In genomic region chr12:117053223-117053850, GRCm38 (mm10) we compare ENCODE assay signal across 12 mouse cellular contexts.
A peak's percentile ranks its signal among the peaks of the same experiment; 100 is the strongest.
DNase-seq lines count a peak whose midpoint lies in the region; ATAC-seq and TF ChIP-seq lines count a peak whose summit lies in the region.
"Had no signal": no experiment of that assay in that cellular context is flagged by ENCODE, and none has a peak within 500 bp of the region (broad histone marks: within the 10 kb centered on the region; RNA-seq: fewer than 3 reads in every experiment).

No protein-coding gene starts in this region.

- no peaks in the 10 kb centered on the region for H3K9me3 ChIP-seq in embryonic facial prominence, embryonic 12.5 days
- H3K9me3 ChIP-seq in forebrain, embryonic 12.5 days, result no peaks in the 10 kb centered on the region
- no peaks in the 10 kb centered on the region for H3K9me3 ChIP-seq in intestine, embryonic 16.5 days (ENCODE audit: control insufficient read depth, low read length)
- H3K9me3 ChIP-seq: heart, embryonic 10.5 days; liver, embryonic 13.5 days had no signal

- no peak overlapping the region for H3K4me3 ChIP-seq in embryonic facial prominence, embryonic 12.5 days
- H3K4me3 ChIP-seq in forebrain, embryonic 12.5 days (replicated peaks), result no peak overlapping the region
- no peak overlapping the region for H3K4me3 ChIP-seq in intestine, embryonic 16.5 days (ENCODE audit: low read length)
- no peak overlapping the region for H3K4me3 ChIP-seq in myocyte
- H3K4me3 ChIP-seq: erythroblast, embryonic 14.5 days; heart, embryonic 10.5 days; liver, embryonic 13.5 days had no signal

- H3K27ac ChIP-seq in embryonic facial prominence, embryonic 12.5 days, result no peak overlapping the region
- peak overlapping the region; percentile 92 for H3K27ac ChIP-seq in forebrain, embryonic 12.5 days
- no peak overlapping the region for H3K27ac ChIP-seq in intestine, embryonic 16.5 days (ENCODE audit: low read length)
- H3K27ac ChIP-seq: heart, embryonic 10.5 days; liver, embryonic 13.5 days had no signal

- 69% methylated on average over 9 of the region's 9 CpGs for WGBS in embryonic facial prominence, embryonic 12.5 days
- 30% methylated on average over 9 of the region's 9 CpGs for WGBS in forebrain, embryonic 12.5 days
- WGBS in intestine, embryonic 16.5 days, result 61% methylated on average over 9 of the region's 9 CpGs

- H3K36me3 ChIP-seq in embryonic facial prominence, embryonic 12.5 days, result no peaks in the 10 kb centered on the region
- H3K36me3 ChIP-seq in forebrain, embryonic 12.5 days (replicated peaks), result no peaks in the 10 kb centered on the region
- H3K36me3 ChIP-seq in intestine, embryonic 16.5 days (ENCODE audit: control insufficient read depth, insufficient read depth, low read length), result no peaks in the 10 kb centered on the region
- no peaks in the 10 kb centered on the region for H3K36me3 ChIP-seq in myocyte (ENCODE audit: control insufficient read depth, insufficient read depth)
- H3K36me3 ChIP-seq: heart, embryonic 10.5 days; liver, embryonic 13.5 days had no signal

- H3K4me2 ChIP-seq in embryonic facial prominence, embryonic 12.5 days (replicated peaks), result peak overlapping the region; percentile 26
- H3K4me2 ChIP-seq in forebrain, embryonic 12.5 days, result peak overlapping the region; percentile 46
- 0 out of 2 replicates have a peak overlapping the region, but pooled peaks have one; percentile 21 for H3K4me2 ChIP-seq in intestine, embryonic 16.5 days (ENCODE audit: low read depth, low read length)
- peak overlapping the region; percentile 42 for H3K4me2 ChIP-seq in myocyte (ENCODE audit: low read depth)
- H3K4me2 ChIP-seq: liver, embryonic 13.5 days had no signal

- peak; percentile 3; the same call in 1 of the 2 replicates for ATAC-seq in embryonic facial prominence, embryonic 12.5 days (ENCODE audit: insufficient number of reproducible peaks, insufficient read depth, low FRiP score, low TSS enrichment)
- no peak; the same call in 1 of the 2 replicates for ATAC-seq in forebrain, embryonic 12.5 days (ENCODE audit: low FRiP score)
- ATAC-seq in intestine, embryonic 16.5 days, result no peak
- ATAC-seq in megakaryocyte-erythroid progenitor cell, adult 5-6 weeks (replicated peaks; ENCODE audit: low FRiP score, low TSS enrichment, poor library complexity, severe bottlenecking), result no peak

- H3K9ac ChIP-seq in embryonic facial prominence, embryonic 12.5 days, result no peak overlapping the region
- peak overlapping the region; percentile 27; the same call in 1 of the 2 replicates for H3K9ac ChIP-seq in forebrain, embryonic 12.5 days
- H3K9ac ChIP-seq in intestine, embryonic 16.5 days (ENCODE audit: low read depth, low read length), result no peak overlapping the region
- H3K9ac ChIP-seq: liver, embryonic 13.5 days had no signal

- peaks cover 3% of the 10 kb centered on the region; the same call in 1 of the 2 replicates for H3K4me1 ChIP-seq in embryonic facial prominence, embryonic 12.5 days
- peaks cover 55% of the 10 kb centered on the region for H3K4me1 ChIP-seq in forebrain, embryonic 12.5 days
- no peaks in the 10 kb centered on the region for H3K4me1 ChIP-seq in intestine, embryonic 16.5 days (ENCODE audit: control insufficient read depth, insufficient read depth, low read length)
- H3K4me1 ChIP-seq: liver, embryonic 13.5 days had no signal

- DNase-seq in urinary bladder, postnatal 25 days (ENCODE audit: low spot score), result no peak
- no peak for DNase-seq in heart, postnatal 4 days
- DNase-seq: cerebellum, adult 11-12 months; liver, embryonic 13.5 days; thymus, adult 2 months had no signal

- no peak for TF ChIP-seq POLR2A in myocyte (IDR thresholded peaks at IDR 0.05; ENCODE audit: insufficient read length, low read depth)

- H3ac ChIP-seq in myocyte (ENCODE audit: control insufficient read depth, insufficient read length), result no peak overlapping the region

- no peaks in the 10 kb centered on the region for H3K79me2 ChIP-seq in myocyte (ENCODE audit: control insufficient read depth, insufficient read depth)

- H3K27me3 ChIP-seq in embryonic facial prominence, embryonic 12.5 days, result no peaks in the 10 kb centered on the region
- peaks cover 71% of the 10 kb centered on the region for H3K27me3 ChIP-seq in forebrain, embryonic 12.5 days
- no peaks in the 10 kb centered on the region for H3K27me3 ChIP-seq in intestine, embryonic 16.5 days (replicated peaks; ENCODE audit: control insufficient read depth, insufficient read depth, low read length)
- H3K27me3 ChIP-seq in myocyte (ENCODE audit: control insufficient read depth, insufficient read depth, insufficient read length), result no peaks in the 10 kb centered on the region
- H3K27me3 ChIP-seq: liver, embryonic 13.5 days had no signal

TF ChIP-seq in myocyte, 11 proteins besides CTCF, POLR2A, EP300 and RAD21:
- TF ChIP-seq E2F4 (IDR thresholded peaks at IDR 0.05; ENCODE audit: insufficient read depth) (no peak), SRF (IDR thresholded peaks at IDR 0.05; ENCODE audit: control insufficient read depth, insufficient read length, low read depth) (no peak), MYOG (IDR thresholded peaks at IDR 0.05; ENCODE audit: control insufficient read depth in 1 of 3, insufficient read depth in 1 of 3, insufficient read length in 2 of 3, low read depth in 2 of 3) (no peak), CEBPB (IDR thresholded peaks at IDR 0.05; ENCODE audit: insufficient read depth, poor library complexity, severe bottlenecking) (no peak), MYOD1 (IDR thresholded peaks at IDR 0.05; ENCODE audit: control insufficient read depth in 1 of 3, insufficient read length in 2 of 3, low read depth in 2 of 3) (no peak), MAX (IDR thresholded peaks at IDR 0.05; ENCODE audit: low read depth) (no peak), TCF3 (IDR thresholded peaks at IDR 0.05; ENCODE audit: insufficient read length, low read depth) (no peak), REST (IDR thresholded peaks at IDR 0.05; ENCODE audit: insufficient read depth, insufficient read length) (no peak), POLR2AphosphoS2 (IDR thresholded peaks at IDR 0.05; ENCODE audit: insufficient read length, low read depth) (no peak), USF1 (IDR thresholded peaks at IDR 0.05; ENCODE audit: low read depth) (no peak), TCF12 (IDR thresholded peaks at IDR 0.05; ENCODE audit: insufficient read depth, poor library complexity, severe bottlenecking) (no peak)
